Mouse (Mus musculus): ENCODE data around the gene Svs6.
"Not testable (repeated sequence)": the region's sequence is repeated elsewhere in the genome, so short reads cannot be mapped to it uniquely, and the experiment has no call there.

Svs6 gene

DNA sequence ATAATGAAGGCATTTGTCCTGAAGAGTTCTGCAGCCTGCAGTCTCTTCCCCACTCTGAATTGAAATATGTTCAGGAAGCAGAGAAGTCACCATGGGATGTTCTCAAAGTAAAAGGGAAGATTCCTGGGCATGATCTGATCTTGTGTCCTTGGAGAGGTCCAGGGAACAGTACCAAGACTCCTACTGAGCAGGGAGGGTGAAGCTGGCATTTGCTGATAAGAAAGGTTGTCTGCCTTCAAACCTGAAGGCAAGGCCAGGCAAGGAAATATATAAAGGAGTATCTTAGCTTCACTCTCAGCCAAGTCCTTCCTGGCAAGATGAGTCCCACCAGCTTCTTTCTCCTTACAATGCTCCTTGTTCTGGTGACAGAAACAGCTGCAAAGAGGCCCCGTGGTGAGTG, at the start of gene Svs6:
Gene Svs6, plus strand, starts transcription at position 301 of the 400 bp plus-strand sequence.
- DNase-seq, result not testable (repeated sequence)

DNA sequence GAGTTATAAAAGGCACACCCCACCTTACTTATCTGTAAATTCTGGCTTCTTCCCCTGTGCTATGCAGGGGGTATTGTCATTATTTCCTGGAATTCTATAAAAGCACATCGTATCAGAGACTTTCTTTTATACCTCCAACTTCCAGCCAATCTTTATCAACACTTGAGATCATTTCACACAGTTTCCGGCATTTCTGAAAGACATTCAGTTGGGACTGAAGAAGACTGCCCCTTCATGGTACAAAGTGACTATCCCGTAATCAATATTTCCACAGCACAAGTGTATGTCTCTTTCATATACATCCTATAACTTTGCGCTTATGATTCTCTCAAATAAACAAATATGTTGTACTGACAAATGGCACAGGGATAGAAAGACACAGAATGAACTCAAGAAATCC, 38.2 kb upstream of the Svs6 start, which contains the start of gene Svs4:
Gene Svs4, minus strand, starts transcription at position 101 of the 400 bp plus-strand sequence.
- DNase-seq, result no peak

DNA sequence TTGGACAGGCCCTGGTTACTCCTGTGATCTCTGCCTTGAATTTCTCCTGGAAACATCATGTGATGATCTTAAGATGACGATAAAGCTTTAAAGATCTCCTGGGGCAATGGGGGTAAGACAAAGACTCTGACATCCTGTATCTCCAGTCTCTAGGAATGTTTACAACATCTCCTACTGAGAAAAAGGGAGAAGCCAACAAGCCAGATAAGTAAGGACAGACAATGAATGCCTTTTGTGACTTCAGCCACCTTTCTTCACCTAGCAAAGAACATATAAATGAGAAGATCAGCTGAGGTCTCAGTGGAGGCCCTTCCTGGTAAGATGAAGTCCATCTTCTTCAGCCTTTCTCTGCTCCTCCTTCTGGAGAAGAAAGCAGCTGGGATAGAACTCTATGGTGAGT, 27.6 kb upstream of the Svs6 start, which contains the start of gene Svs3a:
Gene Svs3a, plus strand, starts transcription at position 301 of the 400 bp plus-strand sequence.
- DNase-seq, result not testable (repeated sequence)

DNA sequence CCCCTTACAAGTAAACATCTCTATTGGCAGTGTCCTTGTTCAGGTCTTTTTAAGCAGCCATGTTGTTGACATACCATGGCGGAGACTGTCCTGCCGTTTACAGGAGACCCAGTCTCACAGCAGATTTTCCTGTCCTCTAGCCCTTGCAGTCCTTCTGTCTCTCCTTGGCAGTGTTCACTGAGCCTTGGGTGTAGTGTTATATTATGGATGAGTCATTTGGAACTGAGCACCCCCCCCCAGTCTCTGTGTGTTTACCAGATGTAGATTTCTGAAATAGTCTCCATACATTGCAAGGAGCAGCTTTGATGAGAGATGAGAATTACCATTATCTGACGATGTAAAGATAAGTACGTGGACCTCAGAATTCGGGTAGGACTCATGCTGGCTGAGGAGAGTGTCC, 4.0 kb upstream of the Svs6 start:
- DNase-seq, result no peak

DNA sequence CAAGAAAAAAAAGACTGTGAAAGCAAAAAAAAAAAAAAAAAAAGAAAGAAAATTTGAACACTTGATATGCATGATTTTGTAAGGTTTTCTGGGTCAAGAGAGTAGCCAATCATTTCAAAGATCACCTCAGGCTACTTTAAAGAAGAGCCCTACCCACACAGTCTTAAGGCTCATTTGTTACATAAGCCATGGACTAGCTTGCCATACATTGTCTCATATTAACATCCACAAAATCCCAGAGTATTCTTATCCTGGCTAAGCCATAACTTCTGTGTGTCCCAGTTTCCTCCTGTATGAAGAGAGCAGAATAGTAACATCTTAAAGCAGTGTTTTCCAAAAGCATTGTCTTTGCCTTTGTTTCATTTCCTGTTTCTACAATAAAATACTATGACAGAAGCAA, 1.1 kb upstream of the Svs6 start:
- DNase-seq, result not testable (repeated sequence)

DNA sequence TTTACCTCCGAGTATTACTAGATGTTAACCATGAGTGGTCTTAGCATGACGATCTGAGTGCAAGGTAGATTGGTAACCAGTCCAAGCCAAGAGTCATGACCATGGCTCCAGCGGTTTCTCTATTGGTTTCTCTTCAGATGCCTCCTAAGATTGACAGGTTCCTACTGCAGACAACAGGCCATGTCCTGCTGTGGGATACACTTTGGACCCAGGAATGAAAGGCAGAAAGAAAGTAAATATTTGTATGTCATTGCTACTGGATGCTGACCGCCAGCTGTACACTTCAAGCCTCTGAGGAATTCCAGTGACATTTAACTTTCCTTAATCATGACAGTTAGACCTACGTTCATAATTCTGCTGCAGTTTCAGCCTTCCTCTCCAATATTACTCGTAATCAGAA, 4.4 kb downstream of the Svs6 start:
- DNase-seq, result no peak

DNA sequence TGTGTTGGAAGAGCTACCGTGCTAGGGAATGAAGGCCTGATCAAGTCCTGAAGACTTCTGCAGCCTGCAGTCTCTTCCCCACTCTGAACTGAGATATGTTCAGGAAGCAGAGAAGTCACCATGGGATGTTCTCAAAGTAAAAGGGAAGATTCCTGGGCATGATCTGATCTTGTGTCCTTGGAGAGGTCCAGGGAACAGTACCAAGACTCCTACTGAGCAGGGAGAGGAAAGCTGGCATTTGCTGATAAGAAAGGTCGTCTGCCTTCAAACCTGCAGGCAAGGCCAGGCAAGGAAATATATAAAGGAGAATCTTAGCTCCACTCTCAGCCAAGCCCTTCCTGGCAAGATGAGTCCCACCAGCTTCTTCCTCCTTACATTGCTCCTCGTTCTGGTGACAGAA, 15.9 kb downstream of the Svs6 start, which contains the start of gene Svs5:
Gene Svs5, plus strand, starts transcription at position 301 of the 400 bp plus-strand sequence.
- DNase-seq, result not testable (repeated sequence)

DNA sequence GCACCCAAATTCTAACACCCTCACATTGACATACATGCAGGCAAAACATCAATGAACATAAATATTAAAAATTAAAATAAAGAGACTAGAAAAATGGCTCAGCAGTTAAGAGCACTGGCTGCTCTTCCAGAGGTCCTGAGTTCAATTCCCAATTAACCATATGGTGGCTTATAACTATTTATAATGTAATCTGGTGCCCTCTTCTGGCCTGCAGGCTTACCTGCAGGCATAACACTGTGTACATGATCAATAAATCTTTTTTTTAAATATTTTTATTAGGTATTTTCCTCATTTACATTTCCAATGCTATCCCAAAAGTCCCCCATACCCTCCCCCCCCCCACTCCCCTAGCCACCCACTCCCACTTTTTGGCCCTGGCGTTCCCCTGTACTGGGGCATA, 27.2 kb downstream of the Svs6 start:
- not testable (repeated sequence) for DNase-seq

DNA sequence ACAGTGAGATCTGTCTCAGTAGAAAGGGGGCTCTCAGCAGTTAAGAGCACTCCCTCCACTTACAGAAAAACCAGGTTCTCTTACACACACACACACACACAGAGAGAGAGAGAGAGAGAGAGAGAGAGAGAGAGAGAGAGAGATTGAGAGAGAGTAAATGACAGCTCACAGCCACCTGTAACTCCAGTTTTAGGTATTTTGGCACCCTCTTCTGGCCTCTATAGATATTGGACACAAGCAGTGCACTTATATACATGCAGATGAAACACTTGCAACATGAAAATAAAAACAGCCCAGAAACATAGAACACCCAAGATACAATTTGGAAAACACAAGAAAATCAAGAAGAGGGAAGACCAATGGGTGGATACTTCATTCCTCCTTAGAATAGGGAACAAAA, 31.1 kb downstream of the Svs6 start:
- DNase-seq, result not testable (repeated sequence)

DNA sequence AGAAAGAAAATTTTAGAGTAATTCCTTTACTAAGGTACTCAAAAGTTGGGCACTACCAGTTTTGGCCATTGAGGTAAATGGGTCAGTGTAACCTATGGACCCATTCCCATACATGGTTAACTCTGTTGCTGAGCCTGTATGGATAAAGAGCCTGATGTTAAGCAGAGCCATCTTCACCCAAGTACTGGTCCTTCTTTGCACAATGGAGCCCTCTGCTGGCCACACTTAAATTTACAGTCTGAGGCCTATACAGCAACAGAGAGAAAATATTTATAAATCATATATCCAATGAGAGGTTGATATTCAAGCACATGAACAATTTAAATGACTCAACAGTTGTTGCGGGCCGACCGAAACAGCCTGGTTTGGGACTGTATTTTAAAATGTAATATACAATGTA, 32.4 kb downstream of the Svs6 start:
- peak in 1 of 2 experiments; percentile 55 for DNase-seq

DNA sequence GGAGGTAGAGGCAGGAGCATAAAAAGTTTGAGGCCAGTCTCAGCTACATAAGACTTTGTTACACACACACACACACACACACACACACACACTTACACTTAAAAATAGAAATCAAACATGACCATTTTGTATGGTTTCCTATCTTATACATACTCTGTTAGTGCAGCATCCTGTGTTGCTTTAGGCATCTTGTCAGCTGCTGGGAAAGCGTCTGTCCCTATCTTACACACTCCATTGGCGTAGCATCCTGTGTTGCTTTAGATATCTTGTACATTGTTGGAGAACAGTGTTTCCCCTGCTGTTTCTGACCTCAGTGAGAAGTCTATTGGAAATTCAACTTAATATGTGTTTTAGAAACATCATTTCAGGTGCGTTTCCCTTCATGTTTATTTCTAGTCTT, 36.1 kb downstream of the Svs6 start:
- no peak for DNase-seq

DNA sequence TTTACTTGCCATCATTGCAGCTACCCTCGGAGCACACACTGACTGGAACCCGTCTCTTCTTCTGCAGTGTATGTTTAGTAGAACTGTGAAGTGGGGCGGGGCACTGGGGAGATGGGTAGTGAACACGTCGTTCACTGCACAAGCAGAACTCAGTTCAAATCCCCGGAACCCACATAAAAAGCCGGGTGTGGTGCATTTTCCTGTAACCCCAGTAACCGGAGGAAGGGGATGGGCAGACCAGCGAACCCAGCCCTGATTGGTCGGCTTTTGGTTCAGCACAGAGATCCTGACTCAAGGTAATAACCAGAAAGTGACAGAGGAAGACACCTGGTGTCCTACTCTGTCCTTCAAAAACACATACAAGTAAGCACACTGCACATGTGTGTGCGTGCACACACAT, 36.8 kb downstream of the Svs6 start:
- DNase-seq, result no peak

DNA sequence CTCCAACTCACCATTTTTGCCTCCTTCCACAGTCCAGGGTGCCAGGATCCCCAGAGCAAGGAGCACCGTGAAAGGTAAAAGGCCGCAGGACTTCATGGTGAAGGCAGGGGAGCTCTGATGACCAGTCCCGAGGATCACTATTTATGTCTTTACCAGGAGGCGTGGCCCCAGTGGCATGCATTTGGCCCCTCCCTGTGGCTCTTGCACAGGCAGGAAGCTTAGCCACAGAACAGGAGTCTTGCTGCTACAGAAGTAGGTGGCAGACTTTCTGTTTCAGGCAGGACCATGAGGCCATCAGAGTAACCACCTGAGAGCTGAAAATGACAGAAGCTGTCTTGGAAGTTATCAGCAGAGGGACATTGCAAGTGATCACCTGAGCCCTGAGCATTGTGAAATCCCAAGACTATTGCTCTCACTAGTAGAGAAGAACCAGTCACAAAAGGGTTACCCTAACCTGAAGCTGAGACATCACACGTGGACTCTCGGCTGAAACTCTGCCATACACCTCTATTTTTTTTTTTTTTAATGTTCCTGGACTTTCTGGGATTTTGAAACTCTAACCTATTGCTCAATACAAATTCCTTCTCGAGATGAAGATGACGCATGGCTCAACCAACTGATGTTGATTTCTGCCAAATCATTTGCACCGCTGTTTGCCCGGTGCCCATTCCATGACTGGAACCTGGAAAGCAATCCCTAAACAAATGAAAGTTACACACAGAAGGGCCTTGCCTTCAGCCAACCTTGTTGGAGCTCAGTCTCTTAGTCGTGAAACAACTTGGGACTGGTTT, 39.8 kb downstream of the Svs6 start:
- DNase-seq, result peak; percentile 33 to 38

DNA sequence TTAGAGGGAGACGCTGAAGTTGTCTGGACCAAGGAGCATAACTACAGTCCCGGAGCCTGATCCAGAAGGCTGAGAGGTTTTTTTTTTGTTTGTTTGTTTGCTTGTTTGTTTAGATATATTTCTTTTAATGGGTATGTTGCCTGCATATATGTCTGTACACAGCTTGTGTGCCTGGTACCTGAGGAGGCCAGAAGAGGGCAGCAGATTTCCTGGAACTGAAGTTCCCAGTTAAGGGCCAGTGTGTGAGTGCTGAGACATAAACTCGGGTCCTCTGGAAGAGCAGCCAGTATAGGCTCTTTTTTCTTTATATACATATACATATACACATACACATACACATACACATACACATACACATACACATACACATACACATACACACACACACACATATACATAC, 41.8 kb downstream of the Svs6 start:
- DNase-seq, result no peak

DNA sequence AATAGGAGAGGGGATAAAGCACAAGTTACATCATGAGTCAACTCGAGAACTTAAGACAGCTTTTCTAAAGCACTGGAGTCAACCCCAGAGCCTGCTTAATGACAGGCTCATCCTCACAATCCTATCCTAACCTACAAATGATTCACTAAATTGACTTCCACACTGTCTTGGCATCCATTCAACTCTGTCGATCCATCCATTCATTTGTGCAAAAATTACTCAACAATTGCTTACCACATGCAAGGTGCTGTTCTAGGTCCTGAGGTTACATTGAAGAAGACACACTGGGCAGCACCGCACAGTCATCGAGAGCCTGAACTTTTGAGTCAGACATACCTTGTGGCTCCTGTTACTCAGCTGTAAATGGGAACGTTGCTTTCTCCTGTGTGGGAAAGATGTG, 42.5 kb downstream of the Svs6 start:
- no peak for DNase-seq

DNA sequence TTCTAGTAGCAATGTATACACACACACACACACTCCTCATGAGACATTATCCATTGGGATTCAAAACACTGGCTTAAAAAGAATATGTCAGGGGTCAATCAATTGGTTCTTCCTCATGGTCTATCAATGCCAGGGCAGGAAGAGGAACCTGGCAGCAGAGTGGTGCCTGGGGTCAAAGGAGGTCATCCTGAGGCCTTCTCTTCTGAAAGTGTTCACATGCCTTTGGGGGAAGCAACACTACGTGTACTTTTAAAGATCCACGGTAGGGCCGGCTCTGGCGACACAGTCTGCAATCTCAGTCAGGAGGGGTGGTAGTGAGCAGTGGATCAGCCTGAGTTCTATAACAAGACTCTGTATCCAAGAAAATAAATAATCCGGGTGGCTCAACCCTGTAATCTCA, 43.1 kb downstream of the Svs6 start:
- DNase-seq, result no peak

DNA sequence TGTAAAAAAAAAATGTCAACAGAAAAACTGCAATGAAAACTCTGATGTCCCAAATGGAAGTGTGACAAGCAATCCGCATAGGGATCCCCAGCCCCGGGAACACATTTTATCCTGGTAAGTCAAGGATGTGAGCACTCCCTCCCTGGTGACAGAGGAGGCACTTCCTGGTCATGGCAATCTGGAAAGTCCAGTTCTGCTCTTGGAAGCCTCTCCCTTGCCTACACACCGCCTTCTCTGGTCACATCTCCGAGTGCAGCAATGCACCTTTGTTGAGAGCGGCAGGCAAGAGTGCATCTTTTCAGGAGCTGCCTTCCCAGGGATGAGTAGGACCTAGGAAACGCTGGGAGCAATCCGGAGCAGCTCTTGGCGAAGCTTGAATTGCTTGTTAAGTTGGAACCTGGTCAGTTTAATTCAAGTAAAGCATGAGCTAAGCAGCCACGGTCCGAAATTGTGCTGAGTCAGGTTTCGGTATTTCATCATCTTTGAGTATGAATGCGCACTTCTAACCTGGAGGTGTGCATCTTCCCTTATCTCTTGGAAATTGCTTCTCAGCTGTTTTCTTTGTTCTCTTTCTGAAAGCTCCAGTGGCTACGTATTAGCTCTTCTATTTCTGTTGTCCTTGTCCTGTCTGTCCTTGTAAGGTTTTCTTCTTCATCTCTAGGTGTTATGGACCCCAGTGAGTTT, 44.6 kb downstream of the Svs6 start:
- DNase-seq, result peak in 1 of 2 experiments; percentile 20

DNA sequence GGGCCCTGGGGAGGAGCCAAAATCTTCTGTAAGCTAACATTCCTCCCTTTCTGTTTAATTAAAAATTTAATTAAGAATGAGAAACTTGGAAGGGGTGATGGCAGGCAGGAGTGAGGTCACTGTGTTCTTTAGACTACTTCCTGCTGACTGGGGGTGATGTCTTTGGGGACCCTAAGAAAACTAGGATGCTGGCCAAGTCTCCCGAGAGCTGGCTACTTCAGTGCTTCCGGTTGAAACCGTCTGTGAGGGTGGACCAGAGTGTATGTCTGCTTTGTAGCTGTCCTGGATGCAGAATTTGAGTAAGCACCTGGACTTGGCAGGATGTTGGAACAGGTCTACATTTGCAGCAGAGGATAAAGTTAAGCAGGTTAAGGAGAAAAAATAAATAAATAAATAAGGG, 50.4 kb downstream of the Svs6 start:
- DNase-seq, result no peak
